Comparison of ENCODE assay signal across 9 mouse cellular contexts in the genomic region with DNA sequence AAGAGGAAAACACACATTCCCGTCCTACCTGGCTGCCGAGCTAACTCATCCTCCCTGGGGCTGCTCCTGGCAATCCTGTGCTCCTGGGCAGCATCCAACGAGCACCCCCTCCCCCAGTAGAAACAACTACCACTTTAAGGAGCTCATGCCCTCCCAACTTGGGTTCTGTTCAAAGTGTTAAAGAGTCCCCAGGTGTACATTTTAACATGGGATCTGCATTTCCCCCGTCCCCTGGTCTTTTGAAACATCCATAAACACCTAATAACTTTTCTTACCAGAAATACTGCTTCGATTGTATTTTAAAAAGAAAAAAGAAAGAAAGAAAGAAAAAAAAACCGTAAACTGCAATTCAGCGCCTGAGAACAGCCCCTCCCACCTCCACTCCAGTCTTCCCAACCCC. TPM values are rescaled to one million over a fixed set of nuclear protein-coding genes. Genes with fewer than 3 reads are reported as not detected.
DNase-seq lines count a peak whose midpoint lies in the region; ATAC-seq lines count a peak whose summit lies in the region.
"Had no signal": no experiment of that assay in that cellular context is flagged by ENCODE, and none has a peak within 500 bp of the region (broad histone marks: within the 10 kb centered on the region; RNA-seq: fewer than 3 reads in every experiment).

No protein-coding gene starts in this region.

- DNase-seq in heart, postnatal 36 days: no peak
- DNase-seq in ZHBTc4 (ENCODE audit: low read depth, low spot score): peak; percentile 15
- no peak for DNase-seq in hindbrain, embryonic 14.5 days (ENCODE audit: low spot score)
- DNase-seq in left cerebral cortex, postnatal 36 days (ENCODE audit: low spot score in 2 of 2): no peak
- DNase-seq in cerebellum, adult 8-10 months: no peak

- intact Hi-C loops in heart, postnatal 36 days (cut with DNase I): loop anchor here (1.0 to 10.0 kb wide), 3 partner anchors 128 to 871 kb away; no protein-coding TSS in a partner anchor
- intact Hi-C loops in left cerebral cortex, postnatal 36 days (cut with DNase I): loop anchor here (2.0 to 10.0 kb wide), 3 partner anchors 127 to 514 kb away; no protein-coding TSS in a partner anchor

- no peaks in the 10 kb centered on the region for H3K9me3 ChIP-seq in heart, embryonic 14.5 days (ENCODE audit: control insufficient read depth, low read length)
- H3K9me3 ChIP-seq in hindbrain, embryonic 14.5 days (ENCODE audit: control insufficient read depth, low read length): no peaks in the 10 kb centered on the region
- no peaks in the 10 kb centered on the region for H3K9me3 ChIP-seq in midbrain, embryonic 12.5 days

- 2% methylated on average over 7 of the region's 7 CpGs for WGBS in heart, embryonic 14.5 days
- WGBS in hindbrain, embryonic 14.5 days: 5% methylated on average over 7 of the region's 7 CpGs
- 8% methylated on average over 7 of the region's 7 CpGs for WGBS in midbrain, embryonic 12.5 days

- peaks cover 3 to 5% of the 10 kb centered on the region in 2 experiments; a peak in 2 of 4 replicates for H3K4me1 ChIP-seq in heart, embryonic 14.5 days (ENCODE audit: control insufficient read depth in 2 of 2, insufficient read depth in 2 of 2, low read length in 2 of 2)
- H3K4me1 ChIP-seq in hindbrain, embryonic 14.5 days (replicated peaks; ENCODE audit: control insufficient read depth, insufficient read depth, low read length): 0 out of 2 replicates have a peak, but pooled peaks cover 3% of the 10 kb centered on the region
- H3K4me1 ChIP-seq in midbrain, embryonic 12.5 days: 0 out of 2 replicates have a peak, but pooled peaks cover 4% of the 10 kb centered on the region

- no peak for ATAC-seq in heart, embryonic 14.5 days (ENCODE audit: insufficient number of reproducible peaks, insufficient read depth, low FRiP score, low read depth)
- no peak for ATAC-seq in hindbrain, embryonic 14.5 days (ENCODE audit: low FRiP score)
- no peak for ATAC-seq in midbrain, embryonic 12.5 days (ENCODE audit: low FRiP score, low read depth)
- ATAC-seq in megakaryocyte-erythroid progenitor cell, adult 5-6 weeks (replicated peaks; ENCODE audit: low FRiP score, low TSS enrichment, poor library complexity, severe bottlenecking): no peak

- no peak overlapping the region for H3K27ac ChIP-seq in heart, embryonic 14.5 days (replicated peaks in 1 of 2; ENCODE audit: control insufficient read depth in 1 of 2, insufficient read depth in 1 of 2, low read depth in 2 of 2, low read length in 2 of 2)
- no peak overlapping the region for H3K27ac ChIP-seq in hindbrain, embryonic 14.5 days
- no peak overlapping the region for H3K27ac ChIP-seq in midbrain, embryonic 12.5 days (replicated peaks)

- peak overlapping the region; percentile 79 for H3K4me2 ChIP-seq in heart, embryonic 14.5 days (ENCODE audit: low read length)
- peak overlapping the region; percentile 37 for H3K4me2 ChIP-seq in hindbrain, embryonic 14.5 days (replicated peaks)
- peak overlapping the region; percentile 35 for H3K4me2 ChIP-seq in midbrain, embryonic 12.5 days (replicated peaks)

- H3K27me3 ChIP-seq in heart, embryonic 14.5 days (ENCODE audit: control insufficient read depth, insufficient read depth, low read length): 0 out of 2 replicates have a peak, but pooled peaks cover 7% of the 10 kb centered on the region
- peaks cover 57% of the 10 kb centered on the region for H3K27me3 ChIP-seq in hindbrain, embryonic 14.5 days (ENCODE audit: control insufficient read depth, insufficient read depth, low read length)
- peaks cover 68% of the 10 kb centered on the region for H3K27me3 ChIP-seq in midbrain, embryonic 12.5 days

- peak overlapping the region in 1 of 2 experiments; percentile 40; a peak in 2 of 4 replicates for H3K4me3 ChIP-seq in heart, embryonic 14.5 days (ENCODE audit: control insufficient read depth in 1 of 2, insufficient read depth in 1 of 2, low read depth in 1 of 2, low read length in 2 of 2)
- H3K4me3 ChIP-seq in hindbrain, embryonic 14.5 days (replicated peaks; ENCODE audit: low read length): no peak overlapping the region; the same call in 1 of the 2 replicates
- H3K4me3 ChIP-seq in midbrain, embryonic 12.5 days: no peak overlapping the region

- H3K9ac ChIP-seq in heart, embryonic 14.5 days (ENCODE audit: low read length): peak overlapping the region; percentile 57
- no peak overlapping the region for H3K9ac ChIP-seq in hindbrain, embryonic 14.5 days
- no peak overlapping the region for H3K9ac ChIP-seq in midbrain, embryonic 12.5 days (replicated peaks)

- H3K36me3 ChIP-seq in heart, embryonic 14.5 days (ENCODE audit: control insufficient read depth, insufficient read depth, low read length): no peaks in the 10 kb centered on the region
- no peaks in the 10 kb centered on the region for H3K36me3 ChIP-seq in hindbrain, embryonic 14.5 days (replicated peaks; ENCODE audit: control insufficient read depth, insufficient read depth)
- no peaks in the 10 kb centered on the region for H3K36me3 ChIP-seq in midbrain, embryonic 12.5 days

RNA-seq across cellular contexts. Expression of a gene that starts 35.6 kb away (rescaled TPM):
- 1.1 and 1.6 TPM in 2 replicates for polyA plus RNA-seq in heart, embryonic 14.5 days (2014; fragmentation: Nextera tagmentation; extraction: Ambion mirVana)
- total RNA-seq in heart, postnatal 36 days (2021): under 1 TPM; 0.14 to 0.57 TPM
- 5.3 and 6.1 TPM in 2 replicates for polyA plus RNA-seq in hindbrain, embryonic 14.5 days (2014; fragmentation: Nextera tagmentation; extraction: Ambion mirVana)
- polyA plus RNA-seq in midbrain, embryonic 12.5 days (2016; fragmentation: Nextera tagmentation; extraction: Ambion mirVana): 1.4 and 3.2 TPM in 2 replicates
- total RNA-seq in megakaryocyte-erythroid progenitor cell, adult 5-6 weeks (2014; fragmentation: Nextera tagmentation): 5.8 TPM in 1 of 2 replicates, not detected in the other
- total RNA-seq in megakaryocyte-erythroid progenitor cell, adult 5-6 weeks (2017): 0.89 and 17.8 TPM in 2 replicates
- total RNA-seq in left cerebral cortex, postnatal 36 days (2021): 10 to 100 TPM in 1 of 2 experiments, 1 to 10 TPM in 1; 4.1 to 11.0 TPM

RNA-seq across cellular contexts. Expression of a gene that starts 36.5 kb away (rescaled TPM):
- not detected in 2 replicates for polyA plus RNA-seq in heart, embryonic 14.5 days (2014; fragmentation: Nextera tagmentation; extraction: Ambion mirVana)
- total RNA-seq in heart, postnatal 36 days (2021): not detected
- not detected in 2 replicates for polyA plus RNA-seq in hindbrain, embryonic 14.5 days (2014; fragmentation: Nextera tagmentation; extraction: Ambion mirVana)
- 0.13 TPM in 1 of 2 replicates, not detected in the other for polyA plus RNA-seq in midbrain, embryonic 12.5 days (2016; fragmentation: Nextera tagmentation; extraction: Ambion mirVana)
- not detected in 2 replicates for total RNA-seq in megakaryocyte-erythroid progenitor cell, adult 5-6 weeks (2014; fragmentation: Nextera tagmentation)
- total RNA-seq in megakaryocyte-erythroid progenitor cell, adult 5-6 weeks (2017): not detected in 2 replicates
- total RNA-seq in left cerebral cortex, postnatal 36 days (2021): not detected
- total RNA-seq: gastrocnemius, postnatal 25 days had no signal
